8 mouse cellular contexts compared by ENCODE assay signal in genomic region chr2:152226248-152227050, GRCm38 (mm10). TPM values are rescaled to one million over a fixed set of nuclear protein-coding genes. Genes with fewer than 3 reads are reported as not detected.
DNase-seq lines count a peak whose midpoint lies in the region; ATAC-seq lines count a peak whose summit lies in the region.

Gene Csnk2a1, plus strand, starts transcription at chr2:152226839.

- H3K36me3 ChIP-seq in hindbrain, embryonic 11.5 days (ENCODE audit: control insufficient read depth, insufficient read depth, low read length): no peaks in the 10 kb centered on the region

- H3K4me1 ChIP-seq in hindbrain, embryonic 11.5 days (replicated peaks; ENCODE audit: control insufficient read depth, insufficient read depth, low read length): no peaks in the 10 kb centered on the region; the same call in 1 of the 2 replicates

- under 1% methylated on average over 52 of the region's 58 CpGs for WGBS in hindbrain, embryonic 11.5 days

- peak; percentile 96 for ATAC-seq in hindbrain, embryonic 11.5 days (ENCODE audit: low FRiP score)

- H3K9me3 ChIP-seq in hindbrain, embryonic 11.5 days (ENCODE audit: control insufficient read depth, low read length): no peaks in the 10 kb centered on the region

- H3K4me2 ChIP-seq in hindbrain, embryonic 11.5 days (replicated peaks; ENCODE audit: low read depth, low read length): peak within 1 kb of the TSS; percentile 66

- peak; percentile 92 for DNase-seq in MN1 (ENCODE audit: low spot score)
- peak; percentile 93 for DNase-seq in cerebellum, adult 9-10 months
- DNase-seq in frontal cortex, adult 2 months (ENCODE audit: extremely low spot score in 1 of 2, low spot score in 1 of 2): peak; percentile 90 to 96
- DNase-seq in hindbrain, embryonic 11.5 days (ENCODE audit: low spot score): peak; percentile 95
- peak; percentile 87 to 93 for DNase-seq in layer of hippocampus, postnatal 10 days (ENCODE audit: low spot score in 2 of 2)
- peak; percentile 94 for DNase-seq in lung, postnatal 10 days
- DNase-seq in ovary, postnatal 36 days (ENCODE audit: low spot score): peak; percentile 90
- DNase-seq in thymus, postnatal 25 days: peak; percentile 93

- H3K27me3 ChIP-seq in hindbrain, embryonic 11.5 days (ENCODE audit: control insufficient read depth, insufficient read depth, low read length): no peaks in the 10 kb centered on the region

- peak within 1 kb of the TSS; percentile 98 for H3K27ac ChIP-seq in hindbrain, embryonic 11.5 days (ENCODE audit: low read depth, low read length)

- H3K4me3 ChIP-seq in hindbrain, embryonic 11.5 days (ENCODE audit: low read depth, low read length): peak within 1 kb of the TSS; percentile 97

- H3K9ac ChIP-seq in hindbrain, embryonic 11.5 days (ENCODE audit: low read depth, low read length): peak within 1 kb of the TSS; percentile 97

RNA-seq across cellular contexts. Expression of gene Csnk2a1, which starts in this region (rescaled TPM):
- 74.1 and 80.0 TPM in 2 replicates for polyA plus RNA-seq in frontal cortex, adult 2 months (2012; rRNA removed)
- 70.3 and 135 TPM in 2 replicates for polyA plus RNA-seq in hindbrain, embryonic 11.5 days (2014; fragmentation: Nextera tagmentation; extraction: Ambion mirVana)
- 100 to 1,000 TPM; 112 to 127 TPM for total RNA-seq in layer of hippocampus, postnatal 10 days (2021)

Comparison
In these comparisons a context has a peak if more than half of its experiments do, and no peak if none do; other contexts are left out.
1. Peak in every context shown above with its lines: DNase-seq, ATAC-seq, H3K4me3 ChIP-seq and H3K27ac ChIP-seq.